Mouse (Mus musculus): ENCODE data around the gene Crtac1. TPM values are rescaled to one million over a fixed set of nuclear protein-coding genes. Genes with fewer than 3 reads are reported as not detected.

The Crtac1 gene
- polyA plus RNA-seq, 1 experiment = not detected

- Histone ChIP-seq H3K9me3 (ENCODE audit: control insufficient read depth, low read length) (no peaks in the 10 kb centered on the region), H3K27me3 (ENCODE audit: control insufficient read depth) (no peaks in the 10 kb centered on the region; the same call in 1 of the 2 replicates), H3K4me1 (ENCODE audit: control insufficient read depth) (no peaks in the 10 kb centered on the region), H3K4me3 (replicated peaks) (no peak overlapping the region), H3K36me3 (ENCODE audit: control insufficient read depth) (no peaks in the 10 kb centered on the region)
- TF ChIP-seq GATA1 (IDR thresholded peaks at IDR 0.05; ENCODE audit: low read length) (no peak), TAL1 (IDR thresholded peaks at IDR 0.05; ENCODE audit: low read length) (no peak)
These were observed 109.1 kb downstream of the Crtac1 start for GRCm38 (mm10) chr19:42322357-42323090.

- no peaks in the 10 kb centered on the region for H3K9me3 ChIP-seq (ENCODE audit: control insufficient read depth, low read length)
- TF ChIP-seq TAL1 (IDR thresholded peaks at IDR 0.05; ENCODE audit: low read length) (no peak), GATA1 (IDR thresholded peaks at IDR 0.05; ENCODE audit: low read length) (no peak)
- no peaks in the 10 kb centered on the region for H3K4me1 ChIP-seq (ENCODE audit: control insufficient read depth)
- H3K27me3 ChIP-seq (ENCODE audit: control insufficient read depth) = no peaks in the 10 kb centered on the region; the same call in 1 of the 2 replicates
- H3K4me3 ChIP-seq (replicated peaks) = no peak overlapping the region
- no peaks in the 10 kb centered on the region for H3K36me3 ChIP-seq (ENCODE audit: control insufficient read depth)
These were observed 109.6 kb downstream of the Crtac1 start for GRCm38 (mm10) chr19:42321936-42322335.

- no peak for TF ChIP-seq GATA1 (IDR thresholded peaks at IDR 0.05; ENCODE audit: low read length)
- no peak for TF ChIP-seq TAL1 (IDR thresholded peaks at IDR 0.05; ENCODE audit: low read length)
- Histone ChIP-seq H3K4me3 (replicated peaks) (no peak overlapping the region), H3K4me1 (ENCODE audit: control insufficient read depth) (no peaks in the 10 kb centered on the region), H3K36me3 (ENCODE audit: control insufficient read depth) (no peaks in the 10 kb centered on the region), H3K27me3 (ENCODE audit: control insufficient read depth) (no peaks in the 10 kb centered on the region; the same call in 1 of the 2 replicates), H3K9me3 (ENCODE audit: control insufficient read depth, low read length) (no peaks in the 10 kb centered on the region)
These were observed 113.7 kb downstream of the Crtac1 start for GRCm38 (mm10) chr19:42317648-42318425.

GRCm38 (mm10) chr19:42316998-42317397, 114.6 kb downstream of the Crtac1 start:
- Histone ChIP-seq H3K4me1 (ENCODE audit: control insufficient read depth) (no peaks in the 10 kb centered on the region), H3K9me3 (ENCODE audit: control insufficient read depth, low read length) (no peaks in the 10 kb centered on the region), H3K4me3 (replicated peaks) (no peak overlapping the region), H3K36me3 (ENCODE audit: control insufficient read depth) (no peaks in the 10 kb centered on the region), H3K27me3 (ENCODE audit: control insufficient read depth) (no peaks in the 10 kb centered on the region; the same call in 1 of the 2 replicates)
- TF ChIP-seq GATA1 (IDR thresholded peaks at IDR 0.05; ENCODE audit: low read length) = no peak
- no peak for TF ChIP-seq TAL1 (IDR thresholded peaks at IDR 0.05; ENCODE audit: low read length)

GRCm38 (mm10) chr19:42316525-42316924, 115.1 kb downstream of the Crtac1 start:
- Histone ChIP-seq H3K27me3 (ENCODE audit: control insufficient read depth) (no peaks in the 10 kb centered on the region; the same call in 1 of the 2 replicates), H3K36me3 (ENCODE audit: control insufficient read depth) (no peaks in the 10 kb centered on the region), H3K9me3 (ENCODE audit: control insufficient read depth, low read length) (no peaks in the 10 kb centered on the region), H3K4me3 (replicated peaks) (no peak overlapping the region), H3K4me1 (ENCODE audit: control insufficient read depth) (no peaks in the 10 kb centered on the region)
- TF ChIP-seq GATA1 (IDR thresholded peaks at IDR 0.05; ENCODE audit: low read length) (no peak), TAL1 (IDR thresholded peaks at IDR 0.05; ENCODE audit: low read length) (no peak)

- Histone ChIP-seq H3K4me1 (ENCODE audit: control insufficient read depth) (no peaks in the 10 kb centered on the region), H3K27me3 (ENCODE audit: control insufficient read depth) (no peaks in the 10 kb centered on the region; the same call in 1 of the 2 replicates), H3K36me3 (ENCODE audit: control insufficient read depth) (no peaks in the 10 kb centered on the region), H3K9me3 (ENCODE audit: control insufficient read depth, low read length) (no peaks in the 10 kb centered on the region), H3K4me3 (replicated peaks) (no peak overlapping the region)
- TF ChIP-seq GATA1 (IDR thresholded peaks at IDR 0.05; ENCODE audit: low read length) (no peak), TAL1 (IDR thresholded peaks at IDR 0.05; ENCODE audit: low read length) (no peak)
These were observed 115.7 kb downstream of the Crtac1 start for GRCm38 (mm10) chr19:42315914-42316313.

GRCm38 (mm10) chr19:42315070-42315679, 116.4 kb downstream of the Crtac1 start:
- Histone ChIP-seq H3K4me1 (ENCODE audit: control insufficient read depth) (no peaks in the 10 kb centered on the region), H3K9me3 (ENCODE audit: control insufficient read depth, low read length) (no peaks in the 10 kb centered on the region), H3K27me3 (ENCODE audit: control insufficient read depth) (no peaks in the 10 kb centered on the region; the same call in 1 of the 2 replicates), H3K36me3 (ENCODE audit: control insufficient read depth) (no peaks in the 10 kb centered on the region), H3K4me3 (replicated peaks) (no peak overlapping the region)
- TF ChIP-seq GATA1 (IDR thresholded peaks at IDR 0.05; ENCODE audit: low read length) (no peak), TAL1 (IDR thresholded peaks at IDR 0.05; ENCODE audit: low read length) (no peak)

GRCm38 (mm10) chr19:42312191-42312590, 119.4 kb downstream of the Crtac1 start:
- no peak overlapping the region for H3K4me3 ChIP-seq (replicated peaks)
- no peaks in the 10 kb centered on the region for H3K36me3 ChIP-seq (ENCODE audit: control insufficient read depth)
- H3K9me3 ChIP-seq (ENCODE audit: control insufficient read depth, low read length) = no peaks in the 10 kb centered on the region
- no peaks in the 10 kb centered on the region for H3K4me1 ChIP-seq (ENCODE audit: control insufficient read depth)
- H3K27me3 ChIP-seq (ENCODE audit: control insufficient read depth) = no peaks in the 10 kb centered on the region
- TF ChIP-seq TAL1 (IDR thresholded peaks at IDR 0.05; ENCODE audit: low read length) (no peak), GATA1 (IDR thresholded peaks at IDR 0.05; ENCODE audit: low read length) (no peak)

- no peaks in the 10 kb centered on the region for H3K4me1 ChIP-seq (ENCODE audit: control insufficient read depth)
- no peak overlapping the region for H3K4me3 ChIP-seq (replicated peaks)
- H3K9me3 ChIP-seq (ENCODE audit: control insufficient read depth, low read length) = no peaks in the 10 kb centered on the region
- no peaks in the 10 kb centered on the region for H3K36me3 ChIP-seq (ENCODE audit: control insufficient read depth)
- H3K27me3 ChIP-seq (ENCODE audit: control insufficient read depth) = no peaks in the 10 kb centered on the region
- no peak for TF ChIP-seq GATA1 (IDR thresholded peaks at IDR 0.05; ENCODE audit: low read length)
- TF ChIP-seq TAL1 (IDR thresholded peaks at IDR 0.05; ENCODE audit: low read length) = no peak
These were observed 120.3 kb downstream of the Crtac1 start for GRCm38 (mm10) chr19:42311332-42311731.

Measured in erythroblast, embryonic 14.5 days (primary cell).